Mouse (Mus musculus) brain, embryonic 14.5 days (tissue): ENCODE results near the gene Mettl24. TPM values are rescaled to one million over a fixed set of nuclear protein-coding genes. Genes with fewer than 3 reads are reported as not detected.

Experiments
- DNase-seq: peaks from one replicate; pipeline ENCODE4 v3.0.0-alpha.2; 2011; ENCODE audit warnings: low read depth
- CTCF ChIP-seq: fragments of 200-500 bp; IDR thresholded peaks from 2 replicates; pipeline ENCODE4 v1.5.1; 2012; ENCODE audit warnings: inconsistent platforms, mild to moderate bottlenecking, moderate library complexity, borderline replicate concordance; ENCODE audit not compliant: insufficient read depth, insufficient read length; ENCODE audit errors: extremely low read depth
- POLR2A ChIP-seq: fragments of 200-500 bp; IDR thresholded peaks from 2 replicates; pipeline ENCODE4 v1.6.1; 2012; ENCODE audit warnings: mild to moderate bottlenecking, inconsistent platforms, borderline replicate concordance; ENCODE audit not compliant: poor library complexity, insufficient read depth, insufficient read length, severe bottlenecking; ENCODE audit errors: extremely low read depth
- polyA plus RNA-seq: library from polyadenylated mRNA; depleted of rRNA; stranded (reverse); fragments of >200 nt; gene quantifications from 2 replicates; pipeline ENCODE4 v1.2.3, GENCODE M21; 2012

The Mettl24 gene
- polyA plus RNA-seq, 1 experiment = 0.26 TPM

- no peak for DNase-seq
Measured at GRCm38 (mm10) chr10:40651676-40652075, 31.4 kb upstream of the Mettl24 start.

GRCm38 (mm10) chr10:40665270-40665669 lies 17.8 kb upstream of the Mettl24 start:
- TF ChIP-seq CTCF (no peak), POLR2A (no peak)
- DNase-seq = no peak

More at GRCm38 (mm10) chr10:40651676-40652075, 31.4 kb upstream of the Mettl24 start:
- TF ChIP-seq POLR2A = no peak
- no peak for TF ChIP-seq CTCF

- DNase-seq = no peak
- no peak for TF ChIP-seq CTCF
- TF ChIP-seq POLR2A = no peak
Measured at GRCm38 (mm10) chr10:40666943-40667342, 16.1 kb upstream of the Mettl24 start.

- no peak for TF ChIP-seq CTCF
- no peak for TF ChIP-seq POLR2A
- no peak for DNase-seq
Measured at GRCm38 (mm10) chr10:40668640-40669039, 14.4 kb upstream of the Mettl24 start.

GRCm38 (mm10) chr10:40672587-40673296 lies 10.3 kb upstream of the Mettl24 start:
- DNase-seq = no peak
- no peak for TF ChIP-seq CTCF
- TF ChIP-seq POLR2A = no peak

GRCm38 (mm10) chr10:40673297-40673665 lies 9.8 kb upstream of the Mettl24 start:
- no peak for DNase-seq
- TF ChIP-seq CTCF = no peak
- no peak for TF ChIP-seq POLR2A

- TF ChIP-seq CTCF = no peak
- no peak for TF ChIP-seq POLR2A
- DNase-seq = no peak
Measured at GRCm38 (mm10) chr10:40674151-40674550, 8.9 kb upstream of the Mettl24 start.

- TF ChIP-seq POLR2A (no peak), CTCF (no peak)
- DNase-seq = no peak
Measured at GRCm38 (mm10) chr10:40675921-40676320, 7.2 kb upstream of the Mettl24 start.

- TF ChIP-seq POLR2A = no peak
- no peak for TF ChIP-seq CTCF
- no peak for DNase-seq
Measured at GRCm38 (mm10) chr10:40678477-40678876, 4.6 kb upstream of the Mettl24 start.

- no peak for TF ChIP-seq POLR2A
- no peak for TF ChIP-seq CTCF
- peak; percentile 41 for DNase-seq
Measured at GRCm38 (mm10) chr10:40682470-40682869, 612 bp upstream of the Mettl24 start.

GRCm38 (mm10) chr10:40683868-40684253 lies 779 bp downstream of the Mettl24 start:
- no peak for DNase-seq
- TF ChIP-seq POLR2A (no peak), CTCF (no peak)

- TF ChIP-seq POLR2A = no peak
- no peak for TF ChIP-seq CTCF
- no peak for DNase-seq
Measured at GRCm38 (mm10) chr10:40684326-40684725, 1.2 kb downstream of the Mettl24 start.

- no peak for DNase-seq
- TF ChIP-seq POLR2A (no peak), CTCF (no peak)
Measured at GRCm38 (mm10) chr10:40685641-40686040, 2.6 kb downstream of the Mettl24 start.

- no peak for DNase-seq
- no peak for TF ChIP-seq POLR2A
- no peak for TF ChIP-seq CTCF
Measured at GRCm38 (mm10) chr10:40686976-40687375, 3.9 kb downstream of the Mettl24 start.
